Mouse (Mus musculus) ES-CJ7 (cell line): ENCODE results near the gene S100a14.

Source experiments
- DNase-seq: peaks from one replicate; pipeline ENCODE4 v3.0.0; 2011; ENCODE audit warnings: low read depth, low spot score

S100a14 gene

DNA sequence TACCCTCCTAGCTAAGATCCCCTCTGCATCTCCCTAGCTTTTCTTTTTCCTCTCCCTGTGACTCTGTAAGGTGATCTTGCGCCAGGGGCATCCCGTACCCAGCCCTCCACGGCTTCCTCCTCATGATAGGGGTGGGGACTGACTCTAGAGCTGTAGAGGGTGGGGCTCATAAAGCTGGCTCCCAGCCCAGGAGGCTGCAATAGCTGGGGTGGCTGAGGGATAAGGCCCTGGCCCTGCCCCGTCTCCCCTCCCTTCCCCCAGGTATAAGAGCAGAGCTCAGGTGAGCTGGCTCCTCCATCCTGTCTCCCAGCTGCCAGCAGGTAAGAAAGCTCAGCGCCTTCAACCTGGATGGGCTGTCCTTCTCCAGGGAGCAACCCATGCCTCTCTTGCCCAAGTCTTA lies at the start of gene S100a14:
TSS of gene S100a14 (plus strand) at position 277 of the 400 bp plus-strand sequence.
- DNase-seq, result no peak

DNA sequence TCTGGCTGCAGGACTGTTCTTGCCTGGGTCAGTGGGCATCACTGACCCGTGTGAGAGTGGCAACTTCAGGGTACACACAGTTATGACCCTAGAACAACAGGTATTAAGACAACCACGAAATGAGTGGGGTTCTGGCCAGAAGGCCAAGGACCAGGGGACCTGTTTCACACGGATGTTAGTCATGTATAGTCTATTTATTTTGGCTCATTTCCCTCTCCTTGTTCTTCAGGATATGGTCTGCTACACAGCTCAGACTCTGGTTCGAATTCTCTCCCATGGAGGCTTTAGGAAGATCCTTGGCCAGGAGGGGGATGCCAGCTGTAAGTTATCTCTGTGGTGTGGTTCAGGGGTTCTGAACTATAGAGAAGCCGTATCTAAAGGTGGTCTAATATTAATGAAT lies 39.7 kb upstream of the S100a14 start:
- DNase-seq, result no peak

GRCm38 (mm10) chr3:90488576-90488975 lies 38.1 kb upstream of the S100a14 start:
- DNase-seq, result no peak

DNA sequence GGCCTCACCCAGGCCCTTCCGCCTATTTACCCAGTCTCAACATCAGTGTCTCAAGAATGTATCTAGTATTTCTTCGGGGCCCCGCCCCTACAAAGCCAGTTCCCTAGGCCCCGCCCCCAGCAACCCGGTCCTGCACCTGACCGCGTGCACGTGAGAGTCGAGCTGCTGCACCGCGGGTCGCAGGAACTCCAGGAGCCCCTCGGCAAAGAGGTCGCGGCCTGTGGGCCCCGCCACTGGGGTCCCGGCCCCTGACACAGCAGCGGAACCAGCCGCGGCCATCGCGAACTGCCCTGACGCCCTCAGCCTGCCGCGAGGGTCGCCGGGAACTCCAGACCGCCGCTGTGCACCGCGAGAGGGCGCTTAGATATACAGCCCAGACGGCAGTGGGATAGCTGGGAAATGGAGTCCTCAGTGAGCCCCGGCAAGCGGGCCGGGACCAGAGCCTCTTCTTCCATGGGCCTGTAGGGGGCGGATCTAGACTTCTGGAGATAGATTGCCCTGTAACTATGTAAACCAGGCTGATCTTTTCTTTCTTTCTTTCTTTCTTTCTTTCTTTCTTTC lies 35.9 kb upstream of the S100a14 start, which contains the start of gene Snapin:
TSS of gene Snapin (minus strand) at position 338 of the 561 bp plus-strand sequence.
- DNase-seq, result peak; percentile 95

DNA sequence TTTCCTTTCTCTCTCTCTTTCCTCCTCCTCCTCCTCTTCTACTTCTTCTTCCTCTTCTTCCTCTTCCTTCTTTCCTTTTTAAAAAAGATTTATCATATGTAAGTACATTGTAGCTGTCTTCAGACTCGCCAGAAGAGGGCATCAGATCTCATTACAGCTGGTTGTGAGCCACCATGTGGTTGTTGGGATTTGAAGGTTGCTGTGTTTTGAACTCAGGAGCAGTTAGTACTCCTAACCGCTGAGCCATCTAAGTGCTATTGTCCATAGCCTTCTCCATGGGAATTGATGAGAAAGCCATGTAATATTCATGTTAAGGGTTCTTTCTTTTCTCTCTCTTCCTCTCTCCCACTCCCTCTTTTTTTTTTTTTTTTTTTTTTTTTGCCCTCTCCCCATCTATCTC lies 35.3 kb upstream of the S100a14 start:
- peak; percentile 63 for DNase-seq

GRCm38 (mm10) chr3:90493831-90494540 lies 32.7 kb upstream of the S100a14 start:
- DNase-seq, result no peak

DNA sequence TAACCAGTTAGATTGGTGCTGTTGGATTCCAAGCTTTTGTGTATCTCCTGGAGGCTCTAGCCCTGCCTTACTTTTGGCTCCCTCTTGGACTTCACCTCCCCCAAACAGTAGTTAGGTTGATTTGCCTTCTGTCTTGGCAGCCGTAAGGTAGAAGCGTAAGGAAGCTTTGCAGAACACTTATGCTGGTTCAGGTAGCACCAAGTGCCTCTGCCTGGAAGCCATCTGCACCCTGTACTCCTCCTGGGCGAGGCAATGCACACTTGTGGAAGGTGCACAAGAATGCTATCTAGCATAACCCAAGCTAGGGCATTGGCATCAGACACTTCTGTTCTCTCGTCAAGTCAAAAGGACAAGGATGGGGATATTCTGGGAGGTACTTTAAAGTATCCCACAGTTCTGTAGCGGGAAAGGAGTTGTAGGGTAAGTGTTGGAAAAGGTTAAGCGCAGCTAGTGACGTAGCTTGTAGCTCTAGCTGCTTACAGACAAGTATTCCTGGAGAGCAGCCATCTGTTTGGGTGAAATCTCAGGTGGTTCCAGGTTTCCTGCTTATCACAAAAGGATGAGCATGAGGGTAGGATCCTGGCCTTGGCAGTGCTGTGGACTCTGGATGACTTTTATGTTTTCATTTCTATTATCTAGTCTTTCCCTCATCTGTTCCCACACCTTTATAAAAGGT lies 30.7 kb upstream of the S100a14 start:
- no peak for DNase-seq

DNA sequence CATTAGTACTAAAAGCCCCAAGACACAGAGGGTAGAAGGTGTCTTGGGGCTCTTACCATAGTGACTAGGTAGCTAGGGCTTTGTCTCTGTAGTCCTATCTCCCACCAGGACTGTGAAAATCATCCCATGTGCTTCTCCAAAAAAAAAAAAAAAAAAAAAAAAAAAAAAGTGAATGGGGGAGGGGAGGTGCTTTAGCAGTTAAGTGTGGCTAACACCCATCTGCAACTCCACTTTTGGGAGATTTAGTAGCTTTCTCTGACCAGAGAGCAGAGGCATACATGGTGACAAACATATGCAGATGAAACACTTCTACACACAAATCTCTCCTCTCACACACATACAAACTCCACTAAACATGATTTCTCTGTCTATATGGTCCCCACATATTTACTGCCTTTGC lies 29.1 kb upstream of the S100a14 start:
- DNase-seq, result no peak

DNA sequence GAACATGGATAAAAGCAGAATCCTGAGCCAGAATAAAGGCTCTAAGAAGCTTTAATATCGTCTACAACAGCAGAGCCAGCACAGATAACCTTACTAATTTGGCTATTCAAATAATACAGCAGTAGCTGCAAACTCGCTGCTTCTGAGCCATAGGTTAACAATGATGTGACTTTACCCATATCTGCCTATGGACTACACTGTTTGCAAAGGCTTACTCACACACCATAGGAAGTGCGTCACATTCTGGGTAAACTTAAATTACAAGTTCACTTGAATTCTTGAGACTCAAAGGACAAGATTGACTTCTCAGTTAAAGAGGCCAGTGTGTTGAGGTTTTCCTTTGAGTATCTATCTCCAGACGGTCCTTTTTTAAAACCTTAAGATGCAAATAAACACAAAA lies 23.2 kb upstream of the S100a14 start:
- DNase-seq, result no peak

GRCm38 (mm10) chr3:90505216-90505615 lies 21.4 kb upstream of the S100a14 start:
- no peak for DNase-seq

DNA sequence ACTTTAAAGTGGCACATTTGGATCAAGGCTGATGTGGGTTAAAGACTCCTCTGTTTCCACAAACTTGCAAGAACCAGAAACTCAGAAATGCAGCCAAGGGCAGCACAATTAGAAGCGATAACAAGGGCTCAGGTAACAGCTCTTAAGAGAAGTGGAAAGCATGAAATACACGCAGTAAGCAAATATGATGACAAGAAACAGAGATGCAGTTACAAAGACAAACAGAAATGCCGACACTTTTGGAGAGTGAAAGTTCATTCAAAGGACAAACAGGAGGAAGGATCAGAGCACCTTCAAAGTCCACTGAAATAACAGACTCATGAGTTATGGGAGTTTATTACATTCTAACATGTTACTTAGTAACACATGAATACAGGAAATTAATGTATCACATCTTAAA lies 20.3 kb upstream of the S100a14 start:
- no peak for DNase-seq

DNA sequence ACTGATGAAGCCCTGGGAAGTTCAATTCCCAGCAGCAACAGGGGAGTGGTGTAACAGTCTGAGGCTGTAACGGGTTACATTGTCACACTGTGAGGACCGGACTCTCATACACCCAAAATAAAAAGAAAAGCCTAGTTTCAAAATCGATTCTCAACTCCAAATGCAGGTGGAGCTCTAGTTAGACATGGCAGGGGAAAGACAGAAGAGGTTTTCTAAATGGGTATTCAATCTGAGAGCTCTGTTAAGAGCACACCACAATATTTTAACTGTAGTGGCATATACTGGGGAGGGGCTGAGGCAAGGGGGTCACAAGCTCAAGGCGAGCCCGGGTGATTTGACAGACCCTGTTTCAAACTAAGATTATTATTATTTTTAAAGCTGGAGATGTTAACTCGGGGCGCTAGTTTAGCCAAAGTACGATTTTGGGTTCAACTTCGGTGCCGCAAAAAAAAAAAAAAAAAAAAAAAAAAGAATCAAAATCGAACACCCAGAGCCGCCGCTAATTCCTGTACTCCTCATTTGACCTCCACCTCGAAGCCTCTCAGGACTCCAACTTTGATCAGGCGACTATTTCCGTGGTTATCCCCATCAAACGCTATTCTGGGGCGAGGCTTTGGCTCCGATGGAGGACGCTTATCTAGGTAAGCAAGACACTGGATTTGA lies 18.2 kb upstream of the S100a14 start:
- peak; percentile 24 for DNase-seq

GRCm38 (mm10) chr3:90508950-90509746 lies 17.5 kb upstream of the S100a14 start, which contains the start of gene Chtop:
Chtop (minus strand) TSS chr3:90509498.
- peak; percentile 100 for DNase-seq

- peak; percentile 64 for DNase-seq
Measured at GRCm38 (mm10) chr3:90509747-90510123, 16.9 kb upstream of the S100a14 start.

- no peak for DNase-seq
Measured at GRCm38 (mm10) chr3:90512276-90512675, 14.4 kb upstream of the S100a14 start.

DNA sequence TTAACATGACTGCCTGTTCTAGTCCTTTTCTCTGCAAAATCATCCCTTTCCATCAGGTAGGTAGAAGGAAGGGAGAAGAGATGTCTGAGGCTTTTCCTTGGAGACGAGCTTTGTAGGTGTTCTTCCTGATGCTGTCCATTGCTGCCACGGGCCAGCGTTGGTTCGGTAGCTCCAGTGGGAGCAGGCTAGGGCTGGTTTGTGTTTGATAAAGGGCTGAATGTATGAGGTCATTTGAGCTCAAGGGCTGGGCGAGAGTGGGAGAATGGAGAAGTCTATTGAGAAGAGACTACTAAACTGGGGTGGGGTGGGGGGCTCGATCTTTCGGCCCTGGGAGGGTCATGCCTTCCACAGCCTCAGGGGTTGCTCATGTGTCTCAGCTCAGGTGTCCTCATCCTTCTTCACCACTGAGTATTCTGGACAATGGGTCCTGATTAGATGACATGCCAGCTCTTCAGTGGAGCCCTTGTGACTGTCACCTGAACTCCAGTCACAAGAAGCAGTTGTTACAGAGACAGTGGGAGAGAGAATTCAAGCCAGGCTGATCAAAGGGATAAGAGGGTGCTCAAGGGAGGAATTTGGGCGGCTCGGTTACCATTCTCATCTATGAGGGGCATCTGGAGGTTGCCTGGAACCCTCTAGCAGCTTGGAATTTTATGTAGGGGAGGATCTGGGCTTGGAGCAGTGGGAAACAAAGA lies 13.6 kb upstream of the S100a14 start:
- peak; percentile 31 for DNase-seq

GRCm38 (mm10) chr3:90513796-90514590 lies 12.7 kb upstream of the S100a14 start, which contains the start of the genes S100a1 and S100a13:
S100a1 (minus strand) TSS chr3:90514392.
S100a13 (plus strand) TSS chr3:90514435.
- no peak for DNase-seq

- DNase-seq, result peak; percentile 56
Measured at GRCm38 (mm10) chr3:90514691-90515090, 12.0 kb upstream of the S100a14 start.

GRCm38 (mm10) chr3:90515242-90515641 lies 11.4 kb upstream of the S100a14 start:
- no peak for DNase-seq

DNA sequence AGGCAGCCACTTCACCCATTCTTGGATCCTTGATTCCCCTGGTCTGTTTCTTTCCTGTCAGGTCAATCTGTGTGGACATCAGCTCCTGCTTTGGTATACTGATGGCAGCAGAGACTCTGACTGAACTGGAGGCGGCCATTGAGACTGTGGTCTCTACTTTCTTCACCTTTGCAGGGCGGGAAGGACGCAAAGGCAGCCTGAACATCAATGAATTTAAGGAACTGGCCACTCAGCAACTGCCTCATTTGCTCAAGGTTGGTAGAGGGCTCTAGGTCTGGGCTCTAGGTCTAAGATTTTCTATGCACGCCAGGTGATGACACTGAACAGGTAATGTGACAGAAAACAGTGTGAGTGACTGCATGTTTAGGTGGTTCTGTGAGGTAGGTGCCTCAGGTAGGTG lies 10.9 kb upstream of the S100a14 start:
- DNase-seq, result no peak
